Mouse (Mus musculus): ENCODE measurements around the gene Macf1.

- TF ChIP-seq FLI1 (IDR thresholded peaks at IDR 0.05; ENCODE audit: low read length) (no peak), GATA1 (IDR thresholded peaks at IDR 0.05; ENCODE audit: borderline replicate concordance, low read length) (no peak)
These were observed 251.0 kb downstream of the Macf1 start for GRCm38 (mm10) chr4:123433171-123433570.

Measured in megakaryocyte, embryonic 14.5 days (primary cell).